Mouse (Mus musculus) lung, embryonic 14.5 days (tissue): ENCODE results near the gene Olfr275. TPM values are rescaled to one million over a fixed set of nuclear protein-coding genes. Genes with fewer than 3 reads are reported as not detected.

Source experiments
- ATAC-seq: fragments of 200-750 bp; cut with Nextera tagmentation; 2 replicates; pipeline ENCODE4 v1.8.0; 2017; ENCODE audit warnings: mild to moderate bottlenecking, moderate TSS enrichment, moderate library complexity; ENCODE audit not compliant: insufficient read depth
- DNase-seq: peaks from one replicate; pipeline ENCODE4 v3.0.0-alpha.2; 2015
- H3K27ac ChIP-seq: fragments of 300-500 bp; sonication (generic); 2 replicates; pipeline ENCODE4 v1.5.1; 2014; ENCODE audit warnings: low read depth, mild to moderate bottlenecking, moderate library complexity
- H3K27me3 ChIP-seq: fragments of 300-500 bp; sonication (generic); 2 replicates; pipeline ENCODE4 v1.6.1; 2014; ENCODE audit warnings: low read length, control low read depth; ENCODE audit not compliant: insufficient read depth
- H3K36me3 ChIP-seq: fragments of 300-500 bp; sonication (generic); 2 replicates; pipeline ENCODE4 v1.6.1; 2014; ENCODE audit warnings: control low read depth; ENCODE audit not compliant: insufficient read depth
- H3K4me1 ChIP-seq: fragments of 300-500 bp; sonication (generic); 2 replicates; pipeline ENCODE4 v1.6.1; 2014; ENCODE audit warnings: antibody characterized with exemption, control low read depth; ENCODE audit not compliant: insufficient read depth
- H3K4me2 ChIP-seq: fragments of 300-500 bp; sonication (generic); 2 replicates; pipeline ENCODE4 v1.6.1; 2014; ENCODE audit warnings: mild to moderate bottlenecking
- H3K4me3 ChIP-seq: fragments of 300-500 bp; sonication (generic); 2 replicates; pipeline ENCODE4 v1.5.1; 2014; ENCODE audit warnings: low read depth, low read length
- H3K9ac ChIP-seq: fragments of 300-500 bp; sonication (generic); 2 replicates; pipeline ENCODE4 v1.6.1; 2014
- H3K9me3 ChIP-seq: fragments of 300-500 bp; sonication (generic); 2 replicates; pipeline ENCODE4 v1.6.1; 2016; ENCODE audit warnings: low read depth, low read length, control low read depth
- CTCF ChIP-seq: IDR thresholded peaks from 2 replicates; pipeline ENCODE4 v1.5.1; 2016; ENCODE audit warnings: antibody characterized with exemption, low read depth
- WGBS: fragments of 180-500 bp; shearing (Covaris S2); extraction: QIAGEN DNeasy Blood & Tissue Kit; methylation state at CpG from one replicate; pipeline ENCODE4 v1.1.7; 2014; 5-methylcytosine and 5-hydroxymethylcytosine counted together
- polyA plus RNA-seq: library from polyadenylated mRNA; unstranded; fragments of >200 nt; fragmentation: Nextera tagmentation; extraction: Ambion mirVana; gene quantifications from 2 replicates; pipeline ENCODE4 v1.2.1, GENCODE M21; 2014

Gene Olfr275
- polyA plus RNA-seq, 1 experiment from 2014 or later: not detected

DNA sequence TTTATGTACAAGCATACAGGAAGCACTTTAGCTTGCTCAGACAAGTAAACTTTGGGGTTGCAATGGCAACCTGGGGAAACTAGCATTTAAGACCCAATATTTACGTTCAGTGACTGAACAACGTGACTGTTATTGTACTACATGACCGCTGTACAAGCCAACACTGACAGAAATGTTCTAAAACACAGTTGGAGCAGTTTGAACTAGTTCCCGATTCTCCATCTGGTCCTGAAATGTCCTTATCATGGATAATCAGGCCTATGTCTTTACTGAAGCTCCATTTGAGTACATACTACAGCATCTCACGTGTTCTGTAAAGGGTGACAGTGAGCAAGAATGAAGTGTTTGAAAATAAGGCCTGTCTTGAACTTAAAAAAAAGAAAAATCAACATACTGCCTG, 35.3 kb downstream of the Olfr275 start:
- no peaks in the 10 kb centered on the region for H3K27me3 ChIP-seq
- no peak overlapping the region for H3K27ac ChIP-seq
- WGBS: 77% methylated on average over 5 of the region's 5 CpGs
- DNase-seq: no peak
- no peaks in the 10 kb centered on the region for H3K36me3 ChIP-seq
- H3K9ac ChIP-seq: no peak overlapping the region
- no peaks in the 10 kb centered on the region for H3K9me3 ChIP-seq
- H3K4me2 ChIP-seq: no peak overlapping the region
- H3K4me3 ChIP-seq: no peak overlapping the region
- no peak for TF ChIP-seq CTCF
- H3K4me1 ChIP-seq: no peaks in the 10 kb centered on the region
- ATAC-seq: no peak

GRCm38 (mm10) chr4:52859136-52859535, 44.7 kb downstream of the Olfr275 start, which contains the start of gene Olfr273:
Olfr273 (minus strand) TSS chr4:52859236.
- H3K4me1 ChIP-seq: no peaks in the 10 kb centered on the region
- ATAC-seq: no peak
- no peaks in the 10 kb centered on the region for H3K36me3 ChIP-seq
- no peaks in the 10 kb centered on the region for H3K27me3 ChIP-seq
- no peak for DNase-seq
- 85% methylated on average over 1 of the region's 1 CpGs for WGBS
- no peaks in the 10 kb centered on the region for H3K9me3 ChIP-seq
- H3K27ac ChIP-seq: no peak within 1 kb of the TSS
- no peak within 1 kb of the TSS for H3K4me3 ChIP-seq
- H3K4me2 ChIP-seq: no peak within 1 kb of the TSS
- TF ChIP-seq CTCF: no peak
- H3K9ac ChIP-seq: no peak within 1 kb of the TSS

DNA sequence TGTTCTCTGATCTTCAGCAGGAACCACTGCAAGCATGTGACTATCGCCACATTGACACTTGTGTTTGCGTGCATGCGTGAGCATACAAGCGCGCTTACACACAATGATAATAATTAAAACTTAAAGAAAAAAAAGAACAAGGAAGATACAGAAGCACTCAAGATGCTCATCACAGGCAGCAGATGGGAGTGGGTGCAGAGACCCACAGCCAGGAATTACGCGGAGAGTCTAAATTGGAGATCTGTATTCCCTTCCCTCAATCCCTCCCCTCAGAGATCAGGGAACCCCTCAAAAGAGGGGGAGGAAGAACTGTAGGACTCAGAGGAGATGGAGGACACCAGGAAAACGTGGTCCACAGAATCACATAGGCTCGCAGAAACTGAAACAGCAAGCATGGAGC, 49.8 kb downstream of the Olfr275 start:
- H3K4me2 ChIP-seq: no peak overlapping the region
- DNase-seq (no peak), ATAC-seq (no peak)
- H3K36me3 ChIP-seq: no peaks in the 10 kb centered on the region
- H3K9ac ChIP-seq: no peak overlapping the region
- no peaks in the 10 kb centered on the region for H3K4me1 ChIP-seq
- H3K27ac ChIP-seq: no peak overlapping the region
- no peaks in the 10 kb centered on the region for H3K27me3 ChIP-seq
- no peaks in the 10 kb centered on the region for H3K9me3 ChIP-seq
- H3K4me3 ChIP-seq: no peak overlapping the region
- 92% methylated on average over 9 of the region's 9 CpGs for WGBS
- TF ChIP-seq CTCF: no peak

Other genes with a start within 250 kb of the Olfr275 start
- gene Toporsl, start 218.3 kb upstream of the Olfr275 start, polyA plus RNA-seq: not detected in 2 replicates
- not detected in 2 replicates for gene Olfr273, start 44.6 kb downstream of the Olfr275 start, polyA plus RNA-seq
- gene Olfr272, start 104.6 kb downstream of the Olfr275 start, polyA plus RNA-seq: not detected in 2 replicates
- not detected in 2 replicates for gene Olfr270, start 149.9 kb downstream of the Olfr275 start, polyA plus RNA-seq
- not detected in 2 replicates for gene Nipsnap3a, start 174.7 kb downstream of the Olfr275 start, polyA plus RNA-seq
- 73.4 and 79.9 TPM in 2 replicates for gene Nipsnap3b, start 197.3 kb downstream of the Olfr275 start, polyA plus RNA-seq